Mouse (Mus musculus) thymus, adult 2 months (tissue): ENCODE results near the gene Crocc2.

Experiments
- CTCF ChIP-seq: fragments of 200-500 bp; IDR thresholded peaks from 2 replicates; pipeline ENCODE4 v1.5.1; 2012; ENCODE audit warnings: mild to moderate bottlenecking, control low read depth, low read length, moderate library complexity, borderline replicate concordance; ENCODE audit not compliant: control insufficient read depth, poor library complexity, insufficient read depth; ENCODE audit errors: extremely low read depth
- POLR2A ChIP-seq: fragments of 200-500 bp; IDR thresholded peaks from 2 replicates; pipeline ENCODE4 v1.6.1; 2012; ENCODE audit warnings: mild to moderate bottlenecking, low read length, control low read depth, moderate library complexity; ENCODE audit not compliant: control insufficient read depth, poor library complexity, insufficient read depth; ENCODE audit errors: extremely low read depth

GRCm38 (mm10) chr1:93182281-93182680, 13.8 kb downstream of the Crocc2 start:
- TF ChIP-seq CTCF, result no peak
- no peak for TF ChIP-seq POLR2A
